Mouse (Mus musculus): ENCODE results near the gene Rtn1.
A peak's percentile ranks its signal among the peaks of the same experiment; 100 is the strongest.

The Rtn1 gene

GRCm38 (mm10) chr12:72408954-72409353 lies at the start of gene Rtn1:
Rtn1 (minus strand) TSS chr12:72409054.
- DNase-seq, result no peak

DNA sequence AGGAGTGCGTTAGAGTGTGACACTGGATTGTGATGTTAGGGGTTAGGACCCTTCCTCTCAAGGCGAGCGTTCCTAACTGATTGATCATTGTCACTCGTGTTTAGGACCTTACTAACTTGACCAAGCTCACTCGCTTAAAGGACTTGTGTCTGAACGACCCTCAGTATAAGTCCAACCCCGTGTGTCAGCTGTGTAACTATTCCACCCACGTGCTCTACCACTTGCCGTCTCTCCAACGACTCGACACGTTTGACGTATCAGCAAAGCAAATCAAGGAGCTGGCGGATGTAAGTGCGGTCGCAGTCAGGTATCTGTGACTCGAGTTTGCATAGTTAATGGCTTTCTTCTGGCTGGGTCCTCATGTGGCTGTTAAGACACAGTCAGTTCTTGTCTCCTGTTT lies 45.1 kb upstream of the Rtn1 start:
- no peak for DNase-seq

GRCm38 (mm10) chr12:72441839-72442576 lies 33.2 kb upstream of the Rtn1 start, which contains the start of gene Lrrc9:
Lrrc9 (plus strand) TSS chr12:72441866.
- peak; percentile 60 to 62 for DNase-seq

- no peak for DNase-seq
Measured at GRCm38 (mm10) chr12:72438961-72439480, 30.2 kb upstream of the Rtn1 start.

DNA sequence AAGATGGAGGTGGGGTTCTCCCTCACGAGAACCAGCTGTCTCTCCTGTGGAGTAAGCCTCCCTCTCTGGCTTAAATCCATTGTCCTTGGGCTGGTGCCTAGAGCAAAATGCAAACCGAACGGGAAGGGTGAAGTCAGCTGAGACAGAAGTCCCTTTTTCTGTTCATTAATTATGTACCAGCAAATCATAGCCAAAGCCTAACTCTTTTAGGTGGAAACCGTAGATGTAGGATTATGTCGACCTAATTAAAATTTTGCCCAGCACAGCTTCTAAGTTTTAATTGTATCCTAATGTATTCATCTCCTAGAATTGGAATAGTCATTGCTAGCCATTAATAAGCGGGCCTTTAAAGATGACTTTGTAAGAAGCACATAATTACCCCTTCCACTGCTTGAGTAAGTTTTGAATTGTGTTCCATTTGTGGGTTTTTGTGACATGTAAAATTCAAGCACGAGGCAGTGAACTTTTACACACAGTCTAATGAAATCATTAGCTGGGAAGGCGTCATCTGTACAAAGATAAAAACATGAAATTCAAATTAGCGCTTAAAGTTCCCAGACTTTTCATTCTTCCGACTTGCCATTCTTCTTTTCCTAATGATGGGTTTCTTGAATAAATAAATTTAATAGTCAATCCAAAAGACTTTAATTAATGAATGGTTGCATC lies 29.0 kb upstream of the Rtn1 start:
- no peak for DNase-seq

GRCm38 (mm10) chr12:72433241-72433865 lies 24.5 kb upstream of the Rtn1 start:
- DNase-seq, result peak in 1 of 2 experiments; percentile 30

- no peak for DNase-seq
Measured at GRCm38 (mm10) chr12:72432209-72432608, 23.4 kb upstream of the Rtn1 start.

GRCm38 (mm10) chr12:72427722-72428126 lies 18.9 kb upstream of the Rtn1 start:
- DNase-seq, result peak; percentile 47 to 60

DNA sequence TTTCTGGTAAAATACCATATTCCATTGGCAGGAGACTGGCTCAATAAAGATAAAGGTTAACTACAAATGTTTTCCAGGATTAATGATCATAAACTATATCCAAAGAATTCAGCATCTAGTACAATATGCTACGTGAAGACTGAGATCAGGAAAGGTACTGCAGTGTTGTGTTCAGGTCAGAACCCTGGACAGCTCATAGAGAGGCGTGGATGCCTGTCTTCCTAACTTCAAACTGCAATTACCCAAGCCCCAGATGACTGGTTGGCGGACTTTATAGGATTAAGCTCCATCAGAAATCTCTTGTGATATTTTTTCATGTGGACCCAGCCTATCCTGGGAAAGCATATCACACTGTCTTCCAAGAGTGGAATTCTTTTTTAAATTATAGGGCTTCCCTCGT lies 13.8 kb upstream of the Rtn1 start:
- DNase-seq, result no peak

DNA sequence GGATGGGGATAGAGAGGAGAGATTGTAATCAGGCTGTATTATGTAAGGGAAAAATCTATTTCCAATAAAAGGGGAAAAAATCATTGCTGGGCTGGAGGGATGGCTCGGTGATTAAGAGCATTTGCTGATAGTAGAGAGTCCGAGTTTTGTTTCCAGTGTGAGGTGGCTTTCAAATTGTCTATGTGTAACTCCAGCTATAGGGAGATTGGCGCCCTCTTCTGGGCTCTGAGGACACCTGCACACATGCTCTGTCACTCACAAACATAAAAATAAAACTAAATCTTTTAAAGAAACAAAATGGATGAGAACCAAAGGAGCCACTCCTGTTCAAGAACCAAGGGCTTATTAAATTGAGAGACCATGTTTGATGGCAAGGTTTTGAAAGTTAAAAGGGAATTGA lies 8.9 kb upstream of the Rtn1 start:
- no peak for DNase-seq

DNA sequence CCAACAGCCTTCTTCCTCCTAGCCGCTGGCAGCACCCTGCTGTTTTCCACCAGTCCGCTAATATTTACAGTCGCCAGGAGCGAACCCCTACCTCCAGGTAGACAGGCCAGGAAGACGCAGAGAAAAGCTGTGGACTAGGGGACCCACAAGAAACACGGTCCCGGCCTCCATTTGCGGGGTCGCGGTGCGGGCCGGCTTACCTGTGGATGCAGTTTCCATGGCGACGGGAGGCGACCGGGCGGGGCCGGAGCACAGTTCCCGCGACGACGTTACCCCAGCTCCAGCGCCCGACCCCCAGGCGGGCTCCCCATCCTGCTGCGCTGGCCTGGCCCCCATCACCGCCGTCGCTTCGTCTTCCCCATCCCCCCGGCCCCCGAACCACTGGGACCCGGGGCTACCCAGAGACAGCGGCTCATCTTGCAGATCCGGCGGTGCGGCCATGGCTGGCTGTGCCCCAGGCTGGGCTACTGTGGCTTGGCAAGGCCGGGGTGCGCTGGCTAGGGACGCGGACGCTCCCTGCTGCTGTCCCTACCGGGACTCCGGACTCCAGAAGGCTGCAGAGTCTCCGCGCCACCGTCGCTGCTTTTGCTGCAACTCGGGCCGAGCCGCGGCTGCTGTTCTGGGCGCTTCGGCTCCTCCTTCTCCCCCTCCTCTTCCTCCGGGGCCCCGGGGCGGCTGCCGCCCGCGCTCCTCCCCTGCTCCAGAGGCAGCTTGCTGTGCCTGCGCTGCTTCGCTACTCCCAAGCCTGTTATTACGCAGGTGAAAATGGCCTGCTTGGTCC lies 553 bp downstream of the Rtn1 start:
- peak; percentile 47 to 54 for DNase-seq

DNA sequence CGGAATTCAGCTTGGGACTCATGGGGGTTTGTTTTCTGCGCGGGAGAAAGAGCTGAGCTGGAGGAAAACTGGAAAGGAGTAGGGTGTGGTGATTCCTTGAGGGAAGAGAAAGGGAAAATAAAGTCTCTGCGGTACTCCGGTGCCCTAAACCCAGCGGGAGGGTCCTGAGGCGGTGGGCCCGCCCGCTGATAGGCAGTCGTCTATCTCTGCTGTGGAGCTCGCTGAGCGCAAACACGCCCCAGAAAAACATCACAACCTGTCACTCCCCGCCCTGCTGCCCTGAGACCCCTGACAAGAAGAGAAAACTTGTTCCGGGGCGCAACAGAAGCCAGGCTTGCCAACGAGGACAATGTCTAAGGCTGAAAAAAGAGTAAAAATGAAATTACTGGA lies 1.1 kb downstream of the Rtn1 start:
- DNase-seq, result no peak

DNA sequence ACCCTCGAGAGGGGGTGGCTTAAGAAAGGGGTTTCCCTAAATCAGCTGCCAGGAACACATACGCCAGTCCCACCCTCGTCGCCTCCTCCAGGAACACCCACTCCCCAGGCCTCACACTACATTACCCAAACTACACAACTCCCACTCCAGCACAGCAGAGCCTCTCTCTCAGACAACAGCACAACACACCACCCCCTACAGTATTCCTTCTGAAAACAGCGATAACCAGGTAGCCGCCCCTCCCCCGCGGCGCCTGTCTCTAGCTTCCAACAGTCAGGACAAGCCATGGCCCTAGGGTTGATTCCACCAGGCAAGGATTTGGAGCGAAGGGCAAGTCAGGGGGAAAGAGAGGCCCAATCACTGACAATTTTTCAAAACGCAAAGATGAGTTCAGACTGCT lies 1.7 kb downstream of the Rtn1 start:
- no peak for DNase-seq

DNA sequence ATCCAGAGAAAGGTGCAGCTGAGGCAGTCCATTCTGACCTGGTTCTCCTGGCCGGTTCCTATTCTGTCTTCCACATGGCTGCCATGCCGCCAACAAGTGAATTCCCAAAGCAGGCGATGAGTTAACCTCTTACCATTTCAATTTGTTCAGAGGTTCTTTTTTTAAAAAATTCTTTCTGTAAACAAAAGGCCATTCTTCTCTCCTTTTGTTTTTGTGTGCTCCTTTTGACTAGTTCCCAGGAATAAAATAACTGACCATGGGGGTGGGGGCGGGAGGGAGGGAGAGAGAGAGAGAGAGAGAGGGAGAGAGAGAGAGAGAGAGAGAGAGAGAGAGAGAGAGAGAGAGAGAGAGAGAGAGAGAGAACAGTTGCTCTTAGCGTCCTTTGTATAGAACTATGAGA lies 3.8 kb downstream of the Rtn1 start:
- no peak for DNase-seq

DNA sequence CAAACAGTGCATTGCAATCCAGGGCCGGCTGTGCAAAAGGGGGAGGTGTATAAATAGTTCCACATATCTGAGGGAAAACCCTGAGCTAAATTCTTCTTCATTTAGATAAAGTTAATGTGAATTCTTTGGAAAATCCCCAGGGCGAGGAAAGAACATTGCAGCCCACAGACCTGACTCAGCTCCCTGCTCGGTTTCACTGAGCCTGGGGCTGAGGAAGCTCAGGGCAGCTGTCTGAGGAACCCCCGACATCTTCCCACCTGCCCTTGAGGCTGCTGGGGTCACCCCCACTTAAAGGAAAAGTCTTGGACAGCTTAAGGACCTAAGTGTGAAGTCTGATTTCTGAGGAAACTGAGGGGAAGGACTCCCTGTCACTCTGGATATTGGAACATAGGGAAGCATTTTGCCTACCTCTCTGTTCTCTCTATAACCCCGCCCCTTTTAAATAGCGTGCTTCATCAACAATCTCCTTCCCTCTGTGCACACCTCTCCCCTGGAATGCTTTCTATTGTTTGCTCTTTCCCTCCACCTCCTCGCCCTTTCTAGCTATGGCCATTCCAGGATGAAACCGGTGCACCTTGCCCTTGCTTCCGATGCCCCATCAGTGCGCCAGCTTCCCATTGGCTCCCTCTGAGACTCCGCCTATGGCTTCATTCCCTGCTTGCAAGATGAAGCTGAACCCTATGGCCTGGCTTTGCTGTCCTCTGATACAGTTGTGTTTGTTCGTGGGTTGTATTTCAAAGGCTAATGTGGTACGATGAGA lies 15.6 kb downstream of the Rtn1 start:
- no peak for DNase-seq

DNA sequence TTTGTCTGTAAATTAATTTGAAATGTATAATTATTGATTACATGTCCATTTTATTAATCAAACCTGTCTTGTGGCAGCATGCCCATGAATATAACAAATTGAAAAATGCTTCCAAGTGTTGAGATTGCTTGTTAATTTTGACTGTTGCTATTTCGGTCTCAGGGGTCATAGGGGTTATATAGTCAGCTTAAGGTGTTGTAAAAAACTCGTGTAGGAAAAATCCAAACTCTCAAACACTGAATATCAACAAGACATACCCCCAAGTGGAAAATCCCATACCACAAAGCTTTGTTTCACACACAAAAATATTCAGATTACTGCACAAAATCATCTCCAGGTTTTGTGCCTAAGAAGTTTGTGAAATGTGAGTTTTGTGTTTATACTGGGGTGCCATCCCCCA lies 18.5 kb downstream of the Rtn1 start:
- no peak for DNase-seq

- no peak for DNase-seq
Measured at GRCm38 (mm10) chr12:72389377-72390103, 19.3 kb downstream of the Rtn1 start.

GRCm38 (mm10) chr12:72388835-72389234 lies 20.0 kb downstream of the Rtn1 start:
- DNase-seq, result no peak

DNA sequence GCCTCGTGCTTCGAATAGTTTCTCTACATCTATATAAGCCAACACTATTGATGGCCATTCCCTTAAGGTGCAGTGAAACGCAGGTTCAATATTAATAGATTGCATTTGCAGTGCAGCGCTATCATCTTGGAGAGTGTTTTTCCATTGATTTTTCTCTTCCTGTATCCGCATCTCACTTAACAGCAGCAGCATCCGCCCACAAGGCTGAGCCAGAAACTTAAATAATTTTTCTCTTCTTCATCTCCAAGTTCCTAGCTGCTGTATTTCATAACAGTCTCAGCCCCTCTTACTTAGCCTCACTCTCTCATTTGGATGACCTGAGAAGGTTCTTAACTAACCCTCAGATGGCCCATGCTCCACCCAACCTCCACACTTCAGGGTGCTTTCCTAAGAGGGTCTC lies 20.7 kb downstream of the Rtn1 start:
- DNase-seq, result no peak

DNA sequence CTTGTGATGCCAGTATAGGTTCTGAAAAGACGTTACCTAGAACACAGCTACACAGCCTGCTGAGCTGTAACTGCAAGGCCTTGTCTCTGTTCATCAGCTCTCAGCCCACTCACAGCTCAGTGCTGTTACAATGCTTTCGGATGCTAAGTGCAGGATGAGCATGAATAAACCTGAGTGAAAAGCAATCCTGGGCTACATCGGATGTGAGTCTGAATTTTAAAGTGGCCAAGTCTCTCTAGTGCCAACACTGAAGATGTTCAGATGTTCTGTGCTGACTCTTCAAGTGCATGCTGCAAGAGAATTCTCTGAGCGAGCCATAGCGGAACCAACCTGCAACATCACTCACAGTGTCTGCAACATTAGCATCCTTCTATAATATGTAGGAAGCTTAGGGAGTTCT lies 32.5 kb downstream of the Rtn1 start:
- DNase-seq, result no peak

DNA sequence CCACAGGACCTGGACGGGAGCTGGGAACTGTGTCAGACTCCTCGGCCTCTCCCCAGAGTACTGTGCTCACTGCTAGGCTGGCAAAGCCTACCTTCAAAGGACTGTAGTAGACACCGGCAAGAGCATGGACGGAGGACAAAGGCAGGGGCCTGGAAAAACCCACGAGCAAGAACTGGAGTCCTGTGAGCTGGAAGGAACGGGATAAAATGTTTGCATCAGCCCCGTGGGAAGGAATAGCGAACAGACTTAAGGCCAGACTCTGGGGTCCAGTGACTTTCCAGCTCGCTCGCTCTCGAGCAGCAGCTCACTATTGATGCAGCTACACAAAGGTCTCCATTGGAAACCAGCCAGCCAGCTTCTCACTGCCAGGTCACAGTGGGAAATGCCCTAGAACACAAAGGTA lies 34.0 kb downstream of the Rtn1 start:
- DNase-seq, result no peak

Measured in lung, adult 18-20 months (tissue).